Mouse (Mus musculus) heart, embryonic 11.5 days (tissue): ENCODE results near the gene Nos1ap. TPM values are rescaled to one million over a fixed set of nuclear protein-coding genes. Genes with fewer than 3 reads are reported as not detected.

Source experiments
- ATAC-seq: fragments of 200-750 bp; cut with Nextera tagmentation; replicated peaks from 2 replicates; pipeline ENCODE4 v1.8.0; 2017; ENCODE audit warnings: moderate library complexity; ENCODE audit not compliant: insufficient number of reproducible peaks, low FRiP score, low TSS enrichment
- H3K27ac ChIP-seq: fragments of 300-500 bp; sonication (generic); 2 replicates; pipeline ENCODE4 v1.5.1; 2014; ENCODE audit warnings: mild to moderate bottlenecking, low read depth, low read length
- H3K27me3 ChIP-seq: fragments of 300-500 bp; sonication (generic); 2 replicates; pipeline ENCODE4 v1.6.1; 2014; ENCODE audit warnings: mild to moderate bottlenecking, low read length, mixed read lengths; ENCODE audit not compliant: control insufficient read depth, insufficient read depth
- H3K36me3 ChIP-seq: fragments of 300-500 bp; sonication (generic); 2 replicates; pipeline ENCODE4 v1.6.1; 2014; ENCODE audit warnings: mild to moderate bottlenecking, low read length, moderate library complexity, mixed read lengths; ENCODE audit not compliant: control insufficient read depth, insufficient read depth
- H3K4me1 ChIP-seq: fragments of 300-500 bp; sonication (generic); 2 replicates; pipeline ENCODE4 v1.6.1; 2014; ENCODE audit warnings: low read length; ENCODE audit not compliant: control insufficient read depth, insufficient read depth
- H3K4me2 ChIP-seq: fragments of 300-500 bp; sonication (generic); 2 replicates; pipeline ENCODE4 v1.6.1; 2014; ENCODE audit warnings: mild to moderate bottlenecking, moderate library complexity
- H3K4me3 ChIP-seq: fragments of 300-500 bp; sonication (generic); 2 replicates; pipeline ENCODE4 v1.5.1; 2014; ENCODE audit warnings: low read depth, low read length
- H3K9ac ChIP-seq: fragments of 300-500 bp; sonication (generic); 2 replicates; pipeline ENCODE4 v1.6.1; 2014; ENCODE audit warnings: mild to moderate bottlenecking, low read depth, low read length, moderate library complexity
- H3K9me3 ChIP-seq: fragments of 300-500 bp; sonication (generic); replicated peaks from 2 replicates; pipeline ENCODE4 v1.6.1; 2016; ENCODE audit warnings: low read length; ENCODE audit not compliant: control insufficient read depth
- WGBS: fragments of 180-500 bp; shearing (Covaris S2); extraction: QIAGEN DNeasy Blood & Tissue Kit; methylation state at CpG from one replicate; pipeline ENCODE4 v1.1.7; 2014; ENCODE audit not compliant: insufficient replicate concordance; 5-methylcytosine and 5-hydroxymethylcytosine counted together
- polyA plus RNA-seq: library from polyadenylated mRNA; unstranded; fragments of >200 nt; fragmentation: Nextera tagmentation; extraction: Ambion mirVana; gene quantifications from 2 replicates; pipeline ENCODE4 v1.2.1, GENCODE M21; 2014

Nos1ap gene
- polyA plus RNA-seq, 1 experiment from 2014 or later, result 15.5 TPM

GRCm38 (mm10) chr1:170294786-170295570 is 294.7 kb downstream of the Nos1ap start:
- Histone ChIP-seq H3K9ac (no peak overlapping the region), H3K4me3 (no peak overlapping the region), H3K27ac (no peak overlapping the region), H3K36me3 (no peaks in the 10 kb centered on the region), H3K27me3 (no peaks in the 10 kb centered on the region), H3K9me3 (no peaks in the 10 kb centered on the region), H3K4me1 (peaks cover 11% of the 10 kb centered on the region; the same call in 1 of the 2 replicates), H3K4me2 (no peak overlapping the region)
- no peak for ATAC-seq
- 65% methylated on average over 15 of the region's 15 CpGs for WGBS

DNA sequence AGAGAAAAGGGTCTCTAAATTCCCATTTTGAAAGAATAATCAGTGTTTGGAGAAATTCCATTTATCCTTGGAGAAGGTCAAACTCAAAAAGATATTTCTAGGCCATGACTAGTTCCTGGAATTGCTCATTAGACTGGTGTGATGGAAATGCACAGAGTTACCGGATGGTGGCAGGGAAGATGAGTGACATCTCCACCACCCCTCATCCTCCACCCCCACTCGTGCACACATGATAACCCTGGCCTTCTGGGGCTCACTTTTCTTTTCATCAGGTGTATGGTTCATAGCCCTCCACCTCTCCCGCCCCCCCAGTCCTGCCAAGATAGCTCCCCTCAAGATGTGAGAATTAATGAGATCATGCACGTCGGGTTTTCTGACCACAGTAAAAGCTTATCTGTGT is 296.4 kb downstream of the Nos1ap start:
- Histone ChIP-seq H3K36me3 (no peaks in the 10 kb centered on the region), H3K4me1 (peaks cover 11% of the 10 kb centered on the region; the same call in 1 of the 2 replicates), H3K27ac (no peak overlapping the region), H3K9me3 (no peaks in the 10 kb centered on the region), H3K4me2 (no peak overlapping the region), H3K9ac (no peak overlapping the region), H3K4me3 (no peak overlapping the region), H3K27me3 (no peaks in the 10 kb centered on the region)
- WGBS, result 63% methylated on average over 5 of the region's 5 CpGs
- no peak for ATAC-seq

DNA sequence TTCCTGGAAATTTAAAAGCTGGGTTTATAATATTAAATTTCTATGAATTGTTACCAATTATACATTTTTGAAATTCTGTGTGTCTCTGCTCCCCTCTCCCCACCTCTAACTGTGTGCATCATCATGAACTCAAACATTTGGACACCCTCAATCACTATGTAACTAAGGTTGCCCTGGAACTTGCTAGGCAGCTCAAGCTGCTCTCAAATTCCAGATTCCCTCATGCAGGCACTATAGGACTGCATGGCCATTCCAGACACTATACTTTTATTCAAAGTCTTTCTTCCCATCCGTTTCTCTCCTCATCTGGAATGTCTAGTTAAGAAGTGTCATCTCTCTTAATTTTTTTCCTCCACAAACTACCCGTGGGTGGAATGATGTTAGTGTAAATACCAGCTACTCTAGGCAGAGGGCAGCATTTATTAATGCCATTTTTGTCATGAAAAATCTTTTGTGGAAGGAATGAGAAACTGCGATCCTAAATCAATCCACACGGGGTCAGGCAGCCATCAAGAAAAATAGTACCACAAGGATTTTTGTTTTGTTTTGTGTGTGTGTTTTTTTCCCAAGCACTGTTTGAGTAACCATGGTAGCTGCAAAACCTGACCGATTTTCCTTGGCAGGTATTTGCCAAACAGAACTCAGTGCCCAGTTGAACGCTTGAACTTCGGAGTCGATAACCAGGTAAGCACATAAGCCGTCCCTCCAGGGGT is 297.3 kb downstream of the Nos1ap start:
- no peaks in the 10 kb centered on the region for H3K27me3 ChIP-seq
- peaks cover 11% of the 10 kb centered on the region; the same call in 1 of the 2 replicates for H3K4me1 ChIP-seq
- no peak overlapping the region for H3K27ac ChIP-seq
- no peaks in the 10 kb centered on the region for H3K36me3 ChIP-seq
- no peak overlapping the region for H3K4me2 ChIP-seq
- no peak for ATAC-seq
- H3K4me3 ChIP-seq, result no peak overlapping the region
- H3K9ac ChIP-seq, result no peak overlapping the region
- H3K9me3 ChIP-seq, result no peaks in the 10 kb centered on the region
- WGBS, result 47% methylated on average over 9 of the region's 9 CpGs

DNA sequence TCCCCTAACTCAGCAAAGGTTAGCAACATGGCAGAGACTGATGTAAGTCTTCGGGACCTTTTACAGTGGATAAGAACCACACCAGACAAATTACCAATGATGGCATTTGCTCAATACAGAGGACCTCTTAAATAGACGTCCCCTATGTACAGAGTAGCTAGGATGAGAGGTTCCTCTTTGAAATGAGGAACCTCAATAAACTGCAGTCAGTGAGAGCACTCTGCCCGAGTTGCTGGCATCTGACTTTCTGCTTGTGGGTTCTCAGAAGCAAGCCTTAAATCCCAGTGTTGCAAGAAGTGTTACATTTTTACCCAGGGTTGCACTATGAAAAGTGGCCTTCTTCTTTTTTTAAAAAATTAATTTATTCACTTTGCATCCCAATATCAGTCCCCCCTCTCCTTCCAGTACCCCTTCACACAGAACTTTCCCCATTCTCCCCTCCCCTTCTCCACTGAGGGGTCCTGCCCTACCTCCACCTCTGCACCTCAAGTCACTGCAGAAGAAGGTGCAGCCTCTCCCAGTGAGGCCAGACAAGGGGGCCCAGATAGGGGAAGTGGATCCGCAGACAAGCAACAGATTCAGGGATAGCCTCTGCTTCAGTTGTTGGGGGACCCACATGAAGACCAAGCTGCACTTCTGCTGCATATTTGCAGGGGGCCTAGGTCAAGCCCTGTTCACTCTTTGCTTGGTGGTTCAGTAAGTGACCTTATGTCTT is 307.1 kb downstream of the Nos1ap start:
- H3K27ac ChIP-seq, result no peak overlapping the region
- H3K9ac ChIP-seq, result no peak overlapping the region
- no peaks in the 10 kb centered on the region for H3K36me3 ChIP-seq
- 58% methylated on average over 4 of the region's 4 CpGs for WGBS
- ATAC-seq, result no peak
- H3K9me3 ChIP-seq, result no peaks in the 10 kb centered on the region
- H3K4me1 ChIP-seq, result no peaks in the 10 kb centered on the region
- H3K4me2 ChIP-seq, result no peak overlapping the region
- no peak overlapping the region for H3K4me3 ChIP-seq
- H3K27me3 ChIP-seq, result no peaks in the 10 kb centered on the region

- no peak within 1 kb of the TSS for H3K4me2 ChIP-seq
- WGBS, result 73% methylated on average over 2 of the region's 3 CpGs
- H3K27ac ChIP-seq, result no peak within 1 kb of the TSS
- no peak within 1 kb of the TSS for H3K9ac ChIP-seq
- H3K4me3 ChIP-seq, result no peak within 1 kb of the TSS
- H3K9me3 ChIP-seq, result no peaks in the 10 kb centered on the region
- H3K27me3 ChIP-seq, result no peaks in the 10 kb centered on the region
- no peaks in the 10 kb centered on the region for H3K36me3 ChIP-seq
- no peaks in the 10 kb centered on the region for H3K4me1 ChIP-seq
- no peak for ATAC-seq
These were observed 312.6 kb downstream of the Nos1ap start, which contains the start of gene Sh2d1b1 for GRCm38 (mm10) chr1:170277016-170277415. TSS of gene Sh2d1b1 (plus strand) at chr1:170277320.

- Histone ChIP-seq H3K36me3 (no peaks in the 10 kb centered on the region), H3K27ac (no peak overlapping the region), H3K9ac (no peak overlapping the region), H3K4me2 (no peak overlapping the region), H3K4me3 (no peak overlapping the region), H3K27me3 (no peaks in the 10 kb centered on the region), H3K9me3 (no peaks in the 10 kb centered on the region), H3K4me1 (no peaks in the 10 kb centered on the region)
- ATAC-seq, result no peak
These were observed 316.4 kb downstream of the Nos1ap start for GRCm38 (mm10) chr1:170273252-170273651.

GRCm38 (mm10) chr1:170270696-170271095 is 319.0 kb downstream of the Nos1ap start:
- no peak overlapping the region for H3K27ac ChIP-seq
- no peaks in the 10 kb centered on the region for H3K36me3 ChIP-seq
- H3K4me3 ChIP-seq, result no peak overlapping the region
- no peak overlapping the region for H3K9ac ChIP-seq
- no peaks in the 10 kb centered on the region for H3K9me3 ChIP-seq
- no peaks in the 10 kb centered on the region for H3K4me1 ChIP-seq
- 70% methylated on average over 4 of the region's 4 CpGs for WGBS
- no peak for ATAC-seq
- no peak overlapping the region for H3K4me2 ChIP-seq
- no peaks in the 10 kb centered on the region for H3K27me3 ChIP-seq

DNA sequence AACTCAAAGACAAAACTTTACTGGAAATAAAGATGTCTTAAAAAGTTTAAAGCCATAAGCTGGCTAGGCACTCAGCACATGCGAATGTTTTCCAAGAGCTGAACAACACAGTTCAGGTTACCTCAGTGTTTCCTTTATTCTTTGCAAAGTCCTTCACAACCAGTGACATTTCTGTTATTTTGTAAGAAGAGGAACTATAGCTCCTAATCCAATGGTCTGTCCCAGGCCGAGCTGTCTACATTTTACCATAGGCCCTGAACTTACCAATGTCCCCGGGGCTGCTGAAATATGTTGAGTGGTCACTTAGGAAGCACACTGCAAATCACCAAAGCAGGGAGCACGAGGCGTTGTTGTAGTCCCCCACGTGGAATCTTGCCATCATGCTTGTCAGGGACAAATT is 319.4 kb downstream of the Nos1ap start:
- Histone ChIP-seq H3K9ac (no peak overlapping the region), H3K36me3 (no peaks in the 10 kb centered on the region), H3K27ac (no peak overlapping the region), H3K27me3 (no peaks in the 10 kb centered on the region), H3K4me3 (no peak overlapping the region), H3K4me2 (no peak overlapping the region), H3K4me1 (no peaks in the 10 kb centered on the region), H3K9me3 (no peaks in the 10 kb centered on the region)
- ATAC-seq, result no peak
- WGBS, result 68% methylated on average over 6 of the region's 6 CpGs
